ENCODE assay signal across 10 mouse cellular contexts in genomic region chr10:77398082-77398481, GRCm38 (mm10). TPM values are rescaled to one million over a fixed set of nuclear protein-coding genes. Genes with fewer than 3 reads are reported as not detected.
DNase-seq lines count a peak whose midpoint lies in the region; ATAC-seq lines count a peak whose summit lies in the region.
"Had no signal": no experiment of that assay in that cellular context is flagged by ENCODE, and none has a peak within 500 bp of the region (broad histone marks: within the 10 kb centered on the region; RNA-seq: fewer than 3 reads in every experiment).

No protein-coding gene starts in this region.

- H3K4me2 ChIP-seq in kidney, embryonic 15.5 days, result no peak overlapping the region
- H3K4me2 ChIP-seq in heart, embryonic 15.5 days, result no peak overlapping the region
- no peak overlapping the region for H3K4me2 ChIP-seq in forebrain, embryonic 14.5 days (ENCODE audit: low read length)
- H3K4me2 ChIP-seq: midbrain, embryonic 11.5 days had no signal

- H3K27me3 ChIP-seq in kidney, embryonic 15.5 days, result no peaks in the 10 kb centered on the region
- no peaks in the 10 kb centered on the region for H3K27me3 ChIP-seq in heart, embryonic 15.5 days
- no peaks in the 10 kb centered on the region for H3K27me3 ChIP-seq in forebrain, embryonic 14.5 days (replicated peaks; ENCODE audit: control insufficient read depth, insufficient read depth, low read length)
- H3K27me3 ChIP-seq: CH12.LX had no signal

- H3K27ac ChIP-seq in kidney, embryonic 15.5 days, result no peak overlapping the region
- peak overlapping the region; percentile 26 for H3K27ac ChIP-seq in heart, embryonic 15.5 days
- H3K27ac ChIP-seq in forebrain, embryonic 14.5 days (ENCODE audit: low read depth, low read length), result no peak overlapping the region

- H3K9ac ChIP-seq in kidney, embryonic 15.5 days, result no peak overlapping the region
- H3K9ac ChIP-seq in heart, embryonic 15.5 days, result no peak overlapping the region
- H3K9ac ChIP-seq in forebrain, embryonic 14.5 days (ENCODE audit: low read length), result no peak overlapping the region

- H3K36me3 ChIP-seq in kidney, embryonic 15.5 days, result no peaks in the 10 kb centered on the region
- no peaks in the 10 kb centered on the region for H3K36me3 ChIP-seq in heart, embryonic 15.5 days
- no peaks in the 10 kb centered on the region for H3K36me3 ChIP-seq in forebrain, embryonic 14.5 days (ENCODE audit: control insufficient read depth, insufficient read depth, low read length)

- 65% methylated on average over 3 of the region's 3 CpGs for WGBS in kidney, embryonic 15.5 days
- 56% methylated on average over 3 of the region's 3 CpGs for WGBS in heart, embryonic 15.5 days
- WGBS in forebrain, embryonic 14.5 days, result 43% methylated on average over 3 of the region's 3 CpGs

- no peak overlapping the region for H3K4me3 ChIP-seq in kidney, embryonic 15.5 days (replicated peaks)
- no peak overlapping the region for H3K4me3 ChIP-seq in heart, embryonic 15.5 days
- no peak overlapping the region for H3K4me3 ChIP-seq in forebrain, embryonic 14.5 days (ENCODE audit: low read depth, low read length)

- DNase-seq in kidney, adult 18-20 months, result peak; percentile 51
- DNase-seq in adrenal gland, postnatal 36 days, result peak; percentile 68 to 79
- peak; percentile 57 for DNase-seq in lung, postnatal 14 days
- no peak for DNase-seq in forebrain, embryonic 14.5 days (ENCODE audit: low spot score)
- no peak for DNase-seq in frontal cortex, postnatal 10 days (ENCODE audit: low spot score in 2 of 2)
- DNase-seq in thymus, adult 18-20 months, result no peak

- H3K4me1 ChIP-seq in kidney, embryonic 15.5 days, result no peaks in the 10 kb centered on the region; the same call in 1 of the 2 replicates
- peaks cover 25% of the 10 kb centered on the region for H3K4me1 ChIP-seq in heart, embryonic 15.5 days (replicated peaks)
- no peaks in the 10 kb centered on the region for H3K4me1 ChIP-seq in forebrain, embryonic 14.5 days (ENCODE audit: control insufficient read depth, insufficient read depth, low read length)

- H3K9me3 ChIP-seq in kidney, embryonic 15.5 days (replicated peaks), result no peaks in the 10 kb centered on the region
- H3K9me3 ChIP-seq in heart, embryonic 15.5 days (replicated peaks), result no peaks in the 10 kb centered on the region
- no peaks in the 10 kb centered on the region for H3K9me3 ChIP-seq in forebrain, embryonic 14.5 days (replicated peaks; ENCODE audit: control insufficient read depth, low read length)

- no peak for ATAC-seq in kidney, embryonic 15.5 days (replicated peaks; ENCODE audit: low FRiP score)
- no peak for ATAC-seq in heart, embryonic 15.5 days (replicated peaks; ENCODE audit: insufficient number of reproducible peaks, insufficient read depth, low FRiP score, low read depth)
- no peak for ATAC-seq in forebrain, embryonic 14.5 days

RNA-seq across cellular contexts. Expression of gene Adarb1, which starts 20.0 kb away (rescaled TPM):
- polyA plus RNA-seq in kidney, embryonic 15.5 days (2015; fragmentation: Nextera tagmentation; extraction: Ambion mirVana), result 6.4 and 6.9 TPM in 2 replicates
- 10 to 100 TPM; 10.8 to 68.2 TPM for total RNA-seq in adrenal gland, postnatal 36 days (2021)
- polyA plus RNA-seq in heart, embryonic 15.5 days (2015; fragmentation: Nextera tagmentation; extraction: Ambion mirVana), result 14.0 and 14.8 TPM in 2 replicates
- 7.8 and 10.3 TPM in 2 replicates for polyA plus RNA-seq in forebrain, embryonic 14.5 days (2014; fragmentation: Nextera tagmentation; extraction: Ambion mirVana)

Comparison
In these comparisons a context has a peak if more than half of its experiments do, and no peak if none do; other contexts are left out.
1. DNase-seq: peak in kidney, adult 18-20 months (single experiment), adrenal gland, postnatal 36 days (2 of 2) and lung, postnatal 14 days (single experiment); none in forebrain, embryonic 14.5 days (single experiment), frontal cortex, postnatal 10 days (0 of 2) and thymus, adult 18-20 months (0 of 2).